Mouse (Mus musculus) left cerebral cortex, postnatal 25 days (tissue): Measurements from ENCODE around the gene Phf11b. TPM values are rescaled to one million over a fixed set of nuclear protein-coding genes. Genes with fewer than 3 reads are reported as not detected.
"Not testable (repeated sequence)": the region's sequence is repeated elsewhere in the genome, so short reads cannot be mapped to it uniquely, and the experiment has no call there.

Source experiments
- DNase-seq, 2 experiments: peaks; one replicate each; pipeline ENCODE4 v3.0.0; 2022; ENCODE audit warnings: low spot score in 2 of 2, mixed read lengths in 1 of 2
- intact Hi-C: fragments of 180-260 bp; cut with DNase I; formaldehyde crosslinking; loops from one replicate; pipeline ENCODE4 v1.15.1; 2025
- total RNA-seq, 2 experiments: library from RNA; stranded (reverse); gene quantifications; 2 replicates each; pipeline ENCODE4 v1.2.3; 2021

The Phf11b gene
- total RNA-seq: not detected

DNA sequence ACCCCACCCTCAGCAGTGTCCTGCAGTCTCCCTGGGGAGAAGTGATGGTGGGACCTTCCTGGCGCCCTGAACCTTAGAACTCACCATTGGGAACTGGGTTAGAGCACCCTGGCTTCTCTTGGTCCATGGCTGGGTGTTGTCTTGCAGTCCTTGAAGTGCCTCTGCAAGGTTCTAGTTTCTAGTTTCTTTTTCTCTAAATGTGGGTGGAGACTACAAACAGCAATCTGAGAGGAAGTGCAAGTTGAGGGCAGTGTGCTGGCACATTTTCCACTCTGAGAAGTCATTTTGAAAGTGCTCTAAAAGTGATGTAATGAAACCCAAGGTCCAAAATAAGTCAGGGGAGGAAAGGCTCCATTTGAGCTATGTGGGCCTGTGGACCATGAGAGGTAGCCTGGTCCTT is at the start of gene Phf11b:
Phf11b (minus strand) TSS at position 163 of the 400 bp plus-strand sequence.
- peak in 1 of 2 experiments; percentile 1 for DNase-seq
- intact Hi-C loops: not testable (repeated sequence)

DNA sequence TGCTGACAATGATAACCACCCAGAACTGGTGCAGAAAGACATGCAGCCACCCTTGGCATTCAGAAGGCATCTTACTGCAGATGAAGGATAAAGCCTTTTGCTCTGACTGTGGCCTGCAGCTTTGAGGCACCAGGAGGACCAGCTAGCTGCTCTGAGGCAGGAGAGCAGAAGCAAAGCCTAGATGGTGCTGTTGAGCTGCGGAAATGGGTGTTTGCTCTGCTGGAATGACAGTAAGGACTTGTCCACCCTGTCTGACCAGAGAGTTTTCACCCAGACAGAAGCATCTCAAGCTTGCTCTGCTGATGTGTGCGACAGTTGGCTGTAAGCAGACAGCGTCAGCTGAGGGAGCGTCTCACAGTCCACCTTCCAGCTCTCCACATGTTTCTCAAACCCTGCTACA is 49.0 kb upstream of the Phf11b start:
- intact Hi-C loops: loop anchor here (2.0 kb wide), 1 partner anchor 167 kb away; no protein-coding TSS in a partner anchor
- DNase-seq: peak; percentile 42 to 64

- intact Hi-C loops: no loop called here
- no peak for DNase-seq
Observed at GRCm38 (mm10) chr14:59389532-59389931, 48.4 kb upstream of the Phf11b start.

DNA sequence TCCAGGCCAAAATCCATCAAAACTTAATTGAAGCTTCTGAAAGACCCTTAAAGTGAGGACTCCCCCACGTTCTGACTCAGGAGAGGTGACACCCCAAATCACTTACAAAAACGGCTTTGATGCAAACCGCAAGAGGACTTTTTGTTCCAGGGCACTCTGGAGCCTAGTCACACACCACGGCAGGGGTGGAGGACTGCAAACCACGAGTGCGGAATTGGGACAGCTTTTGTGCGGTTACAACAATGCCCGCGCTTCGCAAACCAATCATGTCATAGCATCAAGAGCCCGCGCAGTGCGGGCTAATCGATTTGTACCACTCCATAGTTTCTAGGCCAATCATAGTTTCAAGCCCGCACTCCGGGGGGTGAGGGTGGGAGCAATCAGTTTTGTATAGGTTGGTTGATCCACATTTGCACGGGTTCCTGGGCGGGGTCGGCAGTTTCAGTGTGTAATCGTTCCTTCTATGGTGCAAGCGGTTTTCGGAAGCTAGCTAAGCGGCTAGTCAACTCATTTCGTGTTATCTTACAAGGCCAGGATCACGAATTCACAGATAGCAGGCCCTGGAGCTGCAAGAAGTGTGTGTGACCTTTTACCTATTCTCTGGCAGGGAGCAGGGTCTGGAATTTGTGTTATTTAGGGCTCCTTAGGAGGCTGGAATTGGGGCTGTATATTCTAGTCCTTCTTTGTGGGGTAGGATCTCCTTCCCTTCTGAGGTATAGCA is 29.4 kb upstream of the Phf11b start:
- intact Hi-C loops: no loop called here
- no peak for DNase-seq

GRCm38 (mm10) chr14:59366386-59367105 is 25.4 kb upstream of the Phf11b start:
- no peak for DNase-seq
- intact Hi-C loops: no loop called here

DNA sequence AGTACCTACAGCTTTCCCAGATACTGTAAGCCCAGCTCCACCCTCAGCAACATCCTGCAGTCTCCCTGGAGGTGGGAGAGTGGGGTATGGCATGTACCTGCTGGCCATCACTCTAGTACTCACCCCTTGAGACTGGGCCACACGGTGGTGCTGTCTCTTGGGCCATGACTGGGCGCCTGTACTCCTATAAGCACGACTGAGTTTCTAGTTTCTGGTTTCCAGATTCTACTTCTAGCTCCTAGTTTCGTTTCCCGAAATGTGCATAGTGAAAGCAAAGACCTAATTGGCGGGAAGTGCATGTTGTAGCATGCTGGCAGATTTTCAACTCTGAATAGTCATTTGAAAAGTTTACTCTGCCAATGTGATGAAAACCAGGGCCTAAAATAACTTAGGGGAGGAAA is 24.1 kb upstream of the Phf11b start, which contains the start of gene Phf11d:
Phf11d (minus strand) TSS at position 227 of the 401 bp plus-strand sequence.
- peak; percentile 4 to 34 for DNase-seq
- intact Hi-C loops: no loop called here

DNA sequence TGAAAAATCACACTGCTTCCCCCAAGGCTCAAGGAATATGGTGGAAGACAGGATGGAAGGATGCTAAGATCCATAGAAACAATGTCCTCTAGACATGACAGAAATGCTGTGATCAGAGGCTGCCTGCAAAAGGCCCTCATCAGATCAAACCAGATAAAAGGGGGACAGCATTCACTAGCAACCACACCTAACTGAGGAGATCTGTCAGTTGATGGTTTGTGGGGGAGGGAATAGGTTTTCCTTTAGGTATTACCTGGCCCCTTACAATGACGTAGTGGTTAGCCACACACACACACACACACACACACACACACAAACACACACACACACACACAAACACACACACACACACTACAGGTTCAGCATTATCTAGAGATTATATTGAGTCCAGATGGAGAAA is 1.6 kb downstream of the Phf11b start:
- no peak for DNase-seq
- intact Hi-C loops: no loop called here

DNA sequence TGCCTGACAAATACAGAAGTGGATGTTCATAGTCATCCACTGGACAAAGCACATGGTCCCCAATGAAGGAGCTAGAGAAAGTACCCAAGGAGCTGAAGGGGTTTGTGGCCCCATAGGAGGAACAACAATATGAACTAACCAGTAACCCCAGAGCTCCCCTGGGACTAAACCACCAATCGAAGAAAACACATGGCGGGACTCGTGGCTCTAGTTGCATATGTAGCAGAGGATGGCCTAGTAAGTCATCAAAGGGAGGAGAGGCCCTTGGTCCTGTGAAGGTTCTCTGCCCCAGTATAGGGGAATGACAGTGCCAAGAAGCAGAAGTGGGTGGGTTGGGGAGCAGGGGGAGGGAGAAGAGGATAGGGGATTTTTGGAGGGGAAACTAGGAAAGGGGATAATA is 5.1 kb downstream of the Phf11b start:
- DNase-seq, intact Hi-C loops: not testable (repeated sequence)

DNA sequence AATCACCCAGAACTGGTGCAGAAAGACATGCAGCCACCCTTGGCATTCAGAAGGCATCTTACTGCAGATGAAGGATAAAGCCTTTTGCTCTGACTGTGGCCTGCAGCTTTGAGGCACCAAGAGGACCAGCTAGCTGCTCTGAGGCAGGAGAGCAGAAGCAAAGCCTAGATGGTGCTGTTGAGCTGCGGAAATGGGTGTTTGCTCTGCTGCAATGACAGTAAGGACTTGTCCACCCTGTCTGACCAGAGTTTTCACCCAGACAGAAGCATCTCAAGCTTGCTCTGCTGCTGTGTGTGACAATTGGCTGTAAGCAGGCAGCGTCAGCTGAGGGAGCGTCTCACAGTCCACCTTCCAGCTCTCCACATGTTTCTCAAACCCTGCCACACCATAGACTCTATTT is 10.7 kb downstream of the Phf11b start:
- peak; percentile 41 to 64 for DNase-seq
- intact Hi-C loops: loop anchor here (5.0 kb wide), 1 partner anchor 227 kb away; no protein-coding TSS in a partner anchor

GRCm38 (mm10) chr14:59319970-59320369 is 21.2 kb downstream of the Phf11b start:
- DNase-seq, intact Hi-C loops: not testable (repeated sequence)

DNA sequence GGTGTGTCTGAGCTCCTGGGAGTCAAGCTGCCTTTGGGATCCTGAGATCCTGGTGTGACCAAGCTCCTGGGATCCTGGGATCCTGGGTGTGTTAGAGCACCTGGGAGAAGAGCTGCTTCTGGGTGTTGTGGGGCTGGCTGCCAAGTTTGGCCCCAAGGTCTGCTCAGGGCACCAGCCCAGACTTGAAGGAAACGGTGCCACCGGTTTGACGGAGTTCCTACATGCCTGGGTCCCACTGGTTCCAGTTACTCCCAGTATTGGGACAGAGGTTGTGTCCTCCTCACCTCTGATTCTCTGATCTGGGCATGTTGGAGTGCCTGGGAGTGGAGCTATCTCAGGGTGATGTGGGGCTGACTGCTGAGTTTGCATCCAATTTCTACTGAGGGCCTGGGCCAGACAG is 22.1 kb downstream of the Phf11b start:
- DNase-seq, intact Hi-C loops: not testable (repeated sequence)

GRCm38 (mm10) chr14:59297391-59297790 is 43.8 kb downstream of the Phf11b start, which contains the start of gene Phf11a:
Gene Phf11a (minus strand): TSS chr14:59297522.
- intact Hi-C loops: not testable (repeated sequence)

DNA sequence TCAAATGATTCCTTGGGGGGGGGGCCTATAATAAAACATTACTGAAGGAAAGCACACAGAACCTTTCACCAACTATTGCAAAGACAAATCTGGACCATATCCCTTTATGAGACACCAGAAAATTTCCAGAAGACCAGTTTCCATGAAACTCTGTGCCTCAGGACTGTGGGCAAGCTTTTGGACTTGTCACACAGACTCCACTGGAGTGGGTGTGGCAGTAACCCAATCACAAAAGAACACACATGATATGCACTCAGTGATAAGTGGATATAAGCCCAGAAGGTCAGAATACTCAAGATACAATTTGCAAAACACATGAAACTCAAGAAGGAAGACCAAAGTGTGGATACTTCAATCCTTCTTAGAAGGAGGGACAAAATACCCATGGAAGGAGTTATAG is 49.4 kb downstream of the Phf11b start:
- DNase-seq, intact Hi-C loops: not testable (repeated sequence)

More at GRCm38 (mm10) chr14:59297391-59297790, 43.8 kb downstream of the Phf11b start, which contains the start of gene Phf11a:
- not testable (repeated sequence) for DNase-seq

DNA sequence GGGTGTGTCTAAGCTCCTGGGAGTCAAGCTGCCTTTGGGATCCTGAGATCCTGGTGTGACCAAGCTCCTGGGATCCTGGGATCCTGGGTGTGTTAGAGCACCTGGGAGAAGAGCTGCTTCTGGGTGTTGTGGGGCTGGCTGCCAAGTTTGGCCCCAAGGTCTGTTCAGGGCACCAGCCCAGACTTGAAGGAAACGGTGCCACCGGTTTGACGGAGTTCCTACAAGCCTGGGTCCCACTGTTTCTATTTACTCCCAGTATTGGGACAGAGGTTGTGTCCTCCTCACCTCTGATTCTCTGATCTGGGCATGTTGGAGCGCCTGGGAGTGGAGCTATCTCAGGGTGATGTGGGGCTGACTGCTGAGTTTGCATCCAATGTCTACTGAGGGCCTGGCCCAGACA is 66.2 kb downstream of the Phf11b start:
- intact Hi-C loops, DNase-seq: not testable (repeated sequence)

Other genes starting within 250 kb of the Phf11b start
- not detected for gene 1700129C05Rik, start 198.5 kb downstream of the Phf11b start, total RNA-seq
- gene Gm5142, start 162.6 kb downstream of the Phf11b start, total RNA-seq: not detected
- gene Rcbtb1, start 140.1 kb downstream of the Phf11b start, total RNA-seq: 10 to 100 TPM; 26.2 to 27.0 TPM
- not detected for gene Gm6904, start 81.1 kb downstream of the Phf11b start, total RNA-seq
- not detected for gene Phf11a, start 43.8 kb downstream of the Phf11b start, total RNA-seq
- gene Phf11d, start 24.1 kb upstream of the Phf11b start, total RNA-seq: 1 to 10 TPM in 1 of 2 experiments, under 1 TPM in 1; 0.62 to 1.1 TPM
- gene Phf11c, start 54.0 kb upstream of the Phf11b start, total RNA-seq: under 1 TPM; 0.23 to 0.44 TPM
- gene Setdb2, start 99.5 kb upstream of the Phf11b start, total RNA-seq: 1 to 10 TPM; 5.0 to 6.9 TPM
- 10 to 100 TPM; 21.5 to 22.2 TPM for gene Cab39l, start 99.6 kb upstream of the Phf11b start, total RNA-seq